Mouse (Mus musculus) liver, embryonic 14.5 days (tissue): ENCODE data around the gene Hist1h1a.

Experiments
- CTCF ChIP-seq: IDR thresholded peaks from 2 replicates; pipeline ENCODE4 v1.5.1; 2016; ENCODE audit warnings: antibody characterized with exemption, low read depth, control low read depth
- EP300 ChIP-seq: IDR thresholded peaks from 2 replicates; pipeline ENCODE4 v1.6.1; 2016; ENCODE audit warnings: antibody characterized with exemption, low read depth

DNA sequence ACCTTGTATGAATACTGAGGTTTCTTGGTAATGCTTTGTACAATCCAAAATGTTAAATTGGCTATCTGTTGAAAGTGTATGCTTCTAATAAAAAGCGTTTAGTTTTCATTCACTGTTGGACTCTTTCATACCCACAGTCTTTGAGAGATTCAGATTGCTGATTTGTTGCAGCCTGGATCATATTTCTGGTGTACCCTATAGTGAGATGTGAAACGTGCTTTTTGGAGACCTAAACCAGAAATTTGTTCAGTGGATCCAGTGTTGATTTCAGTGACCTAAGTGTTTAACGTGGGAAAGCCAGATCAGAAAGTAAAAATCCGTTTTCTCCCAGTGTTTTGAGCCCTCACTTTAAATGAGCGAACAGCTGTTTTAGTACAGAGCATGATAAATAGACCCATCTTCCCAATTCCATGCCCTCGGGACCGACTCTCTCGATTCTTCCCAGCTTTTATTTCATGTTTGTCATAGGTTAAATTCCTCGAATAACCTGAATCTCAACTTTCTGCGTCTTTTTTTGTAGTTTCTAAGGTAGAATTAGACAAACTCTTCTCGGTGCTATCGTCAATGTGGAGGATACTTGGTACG is 23.1 kb upstream of the Hist1h1a start:
- TF ChIP-seq CTCF (no peak), EP300 (peak; percentile 6; the same call in 1 of the 2 replicates)
